Mouse (Mus musculus) inflammation-experienced regulatory T-cells, adult 6 months (primary cell): ENCODE results near the gene Cdk15. TPM values are rescaled to one million over a fixed set of nuclear protein-coding genes. Genes with fewer than 3 reads are reported as not detected.

ENCODE experiments used
- ATAC-seq: one replicate; pipeline ENCODE4 v1.8.0; 2017
- polyA plus RNA-seq, 3 experiments: library from polyadenylated mRNA; unstranded; fragments of 100-300 nt; shearing (Covaris generic); gene quantifications; one replicate each; pipeline ENCODE4 v1.2.1; 2017

Gene Cdk15
- polyA plus RNA-seq: not detected

- ATAC-seq: no peak
Measured at GRCm38 (mm10) chr1:59256751-59257231, at the start of gene Cdk15. Cdk15 (plus strand) TSS chr1:59256906.

- ATAC-seq: no peak
Measured at GRCm38 (mm10) chr1:59208331-59208730, 48.4 kb upstream of the Cdk15 start.

DNA sequence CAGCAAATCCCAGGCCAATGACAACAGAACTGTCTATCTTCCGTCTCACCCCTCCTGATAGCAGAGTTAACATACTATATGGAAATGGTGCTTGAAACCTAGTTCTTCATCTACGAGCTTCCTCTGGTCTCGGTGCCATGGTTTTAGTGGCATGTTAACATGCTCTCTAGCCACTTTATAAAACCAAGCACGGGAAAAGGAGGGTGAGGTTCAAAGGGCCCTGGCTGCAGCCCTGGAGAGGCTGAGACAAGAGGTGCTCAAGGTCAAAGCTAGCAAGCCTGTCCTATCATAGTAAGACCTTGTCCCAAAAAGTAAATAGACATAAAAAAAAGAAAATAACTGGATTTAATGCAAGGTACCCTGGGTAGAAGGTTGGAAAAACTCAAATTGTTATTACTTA, 45.1 kb upstream of the Cdk15 start:
- no peak for ATAC-seq

DNA sequence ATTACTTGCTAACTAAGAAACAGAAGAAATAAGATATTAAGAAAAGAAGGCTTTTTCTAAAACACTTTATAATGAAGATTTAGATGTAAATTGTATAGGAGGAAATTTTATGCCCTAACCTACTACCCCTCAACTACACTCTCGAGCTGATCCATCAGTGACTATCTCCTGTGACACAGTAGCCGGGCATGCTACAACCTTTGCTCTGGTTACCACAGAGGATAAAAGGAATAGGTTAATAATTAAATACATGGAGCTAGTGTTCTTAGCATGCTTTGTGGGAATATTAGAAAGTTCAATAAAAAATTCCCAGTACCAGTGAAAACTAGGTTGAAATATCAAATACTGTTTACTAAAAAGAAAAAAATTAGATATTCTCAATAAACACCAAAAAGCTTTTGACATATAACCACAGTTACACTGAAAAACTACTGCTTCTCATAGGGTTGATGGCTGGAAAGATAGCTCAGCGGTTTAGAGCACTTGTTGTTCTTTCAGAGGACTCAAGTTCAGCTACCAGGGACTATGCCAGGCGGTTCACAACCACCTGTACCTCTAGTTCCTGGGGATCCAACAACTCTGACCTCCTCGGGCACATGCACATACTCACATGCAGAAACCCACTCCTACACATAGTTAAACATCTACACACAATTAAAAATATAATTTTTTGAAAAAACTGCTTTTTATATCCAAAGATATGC, 44.5 kb upstream of the Cdk15 start:
- no peak for ATAC-seq

DNA sequence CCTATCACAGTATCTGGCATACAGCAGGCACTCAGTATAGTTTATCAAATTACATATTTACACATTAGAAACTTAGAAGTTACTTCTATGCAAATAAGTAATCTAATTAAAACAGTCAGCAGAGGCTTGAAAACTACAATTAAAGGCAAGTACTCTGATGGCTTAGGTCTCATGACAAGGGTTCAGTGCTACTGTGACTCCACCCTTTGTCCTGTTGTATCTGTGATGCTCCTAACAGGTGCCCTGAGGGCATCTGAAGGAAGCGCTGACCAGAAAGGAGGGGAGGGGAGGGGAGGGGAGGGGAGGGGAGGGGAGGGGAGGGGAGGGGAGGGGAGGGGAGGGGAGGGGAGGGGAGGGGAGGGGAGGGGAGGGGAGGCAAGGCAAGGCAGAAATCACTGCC, 43.8 kb upstream of the Cdk15 start:
- ATAC-seq: no peak

DNA sequence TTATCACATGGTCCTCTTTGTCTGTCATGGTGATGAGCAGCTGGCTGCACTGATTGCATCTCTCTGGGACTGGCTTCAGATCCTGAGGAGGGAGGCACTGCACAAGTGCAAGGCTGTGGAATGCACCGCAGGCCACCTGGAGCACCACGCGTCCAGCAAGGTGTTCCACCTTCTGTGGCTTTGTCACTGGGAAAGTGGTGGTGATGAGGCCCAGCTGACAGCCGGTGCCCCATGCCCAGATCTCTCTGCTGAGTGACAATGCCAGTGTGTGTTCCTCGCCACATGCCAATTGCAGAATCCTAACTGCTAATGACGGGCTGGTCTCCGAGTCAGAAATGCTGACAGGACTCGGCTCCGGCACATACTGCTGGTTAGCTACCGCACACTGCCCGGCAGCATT, 41.3 kb upstream of the Cdk15 start:
- ATAC-seq: no peak

GRCm38 (mm10) chr1:59220371-59220770, 36.3 kb upstream of the Cdk15 start:
- ATAC-seq: no peak

GRCm38 (mm10) chr1:59221591-59221990, 35.1 kb upstream of the Cdk15 start:
- no peak for ATAC-seq

- ATAC-seq: no peak
Measured at GRCm38 (mm10) chr1:59222101-59222825, 34.4 kb upstream of the Cdk15 start.

DNA sequence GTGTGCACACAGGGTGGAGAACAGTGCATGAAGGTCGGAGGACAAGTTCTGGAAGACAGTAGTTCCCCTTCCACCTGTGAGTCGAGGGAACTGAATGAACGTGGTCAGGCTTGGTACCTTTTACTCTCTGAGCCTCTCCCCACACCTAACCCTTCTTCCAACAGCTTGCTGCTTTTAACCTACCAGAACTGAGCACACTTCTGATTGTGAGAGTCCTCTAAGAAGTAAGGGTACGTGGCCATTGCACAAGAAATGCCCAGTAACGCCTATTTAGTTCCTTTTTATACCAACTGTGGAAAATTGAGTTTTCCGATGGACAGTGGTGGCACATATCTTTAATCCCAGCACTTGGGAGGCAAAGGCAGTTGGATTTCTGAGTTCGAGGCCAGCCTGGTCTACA, 28.2 kb upstream of the Cdk15 start:
- no peak for ATAC-seq

- ATAC-seq: no peak
Measured at GRCm38 (mm10) chr1:59229187-59229586, 27.5 kb upstream of the Cdk15 start.

DNA sequence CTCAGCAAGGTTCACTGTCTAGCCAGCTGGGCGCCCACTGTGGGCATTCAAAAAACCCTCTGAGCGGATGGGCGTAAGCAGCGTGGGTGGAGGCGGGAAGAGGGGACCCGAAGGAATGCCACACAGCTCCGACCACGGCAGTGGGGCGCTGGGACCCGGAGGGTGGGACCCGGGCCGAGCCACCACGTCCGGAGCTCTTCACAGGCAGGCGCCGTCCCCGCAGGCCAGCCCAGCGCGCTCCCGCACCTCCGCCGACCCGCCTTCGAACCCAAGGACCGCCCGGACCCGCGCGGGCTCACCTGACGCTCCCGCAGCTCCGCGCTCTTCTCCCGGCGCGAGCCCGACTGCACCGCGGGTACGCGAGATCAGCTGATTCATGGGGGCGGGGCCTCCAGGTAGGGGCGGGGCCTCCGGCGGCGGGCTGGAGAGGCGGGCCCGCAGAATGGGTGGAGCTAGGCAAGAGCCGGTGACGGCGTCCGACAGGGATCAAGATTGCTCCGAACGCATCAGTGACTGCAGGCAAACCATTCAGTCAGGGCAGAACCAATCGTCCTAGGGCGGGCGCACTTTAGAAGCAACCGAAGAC, 19.8 kb upstream of the Cdk15 start, which contains the start of gene Als2:
Als2 (minus strand) TSS at position 376 of the 586 bp plus-strand sequence.
- peak; percentile 90 for ATAC-seq

DNA sequence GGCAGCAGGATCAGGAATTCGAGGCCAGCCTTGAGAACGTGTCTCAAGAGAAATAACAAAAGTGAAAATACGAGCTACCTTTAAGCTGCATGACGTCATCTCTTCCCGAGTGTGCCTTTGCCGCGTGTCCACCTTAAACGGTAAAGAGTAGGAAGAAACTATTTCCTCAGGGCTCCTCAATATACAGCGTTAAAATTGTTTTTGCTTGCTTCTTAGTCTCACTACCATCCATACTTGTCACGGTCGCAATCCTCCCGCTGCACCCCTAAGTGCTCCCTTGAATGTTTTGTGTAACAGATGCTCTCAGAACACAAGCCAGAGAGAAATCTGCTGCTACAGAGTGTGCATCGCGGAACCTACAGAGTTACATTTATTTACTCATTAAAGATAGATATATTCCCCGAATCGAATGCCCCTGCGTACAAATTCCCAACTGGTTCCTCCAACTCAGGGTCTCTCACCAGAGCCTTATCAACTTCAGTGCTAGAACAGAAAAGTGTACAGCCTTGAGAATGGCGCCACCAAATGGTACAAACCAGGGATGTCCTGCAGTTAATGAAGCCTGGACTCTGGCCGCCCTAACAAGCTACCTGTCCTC, 19.0 kb upstream of the Cdk15 start:
- ATAC-seq: peak; percentile 54

DNA sequence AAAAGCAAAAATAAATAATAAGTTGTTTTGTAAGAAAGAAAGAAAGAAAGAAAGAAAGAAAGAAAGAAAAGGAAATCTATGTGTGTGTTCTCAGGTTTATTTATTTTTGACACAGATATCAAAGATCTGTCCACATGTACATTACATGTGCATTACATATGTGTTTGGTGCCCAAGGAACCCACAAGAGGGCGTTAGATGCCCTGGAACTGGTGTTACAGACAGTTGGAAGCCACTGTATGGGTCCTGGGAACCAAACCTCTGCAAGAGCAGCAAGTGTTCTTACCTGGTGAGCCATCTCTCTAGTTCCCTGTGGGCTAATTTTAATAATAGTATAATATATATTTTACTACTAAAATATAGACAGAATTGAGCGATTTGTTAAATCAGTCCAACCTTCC, 12.9 kb upstream of the Cdk15 start:
- ATAC-seq: no peak

DNA sequence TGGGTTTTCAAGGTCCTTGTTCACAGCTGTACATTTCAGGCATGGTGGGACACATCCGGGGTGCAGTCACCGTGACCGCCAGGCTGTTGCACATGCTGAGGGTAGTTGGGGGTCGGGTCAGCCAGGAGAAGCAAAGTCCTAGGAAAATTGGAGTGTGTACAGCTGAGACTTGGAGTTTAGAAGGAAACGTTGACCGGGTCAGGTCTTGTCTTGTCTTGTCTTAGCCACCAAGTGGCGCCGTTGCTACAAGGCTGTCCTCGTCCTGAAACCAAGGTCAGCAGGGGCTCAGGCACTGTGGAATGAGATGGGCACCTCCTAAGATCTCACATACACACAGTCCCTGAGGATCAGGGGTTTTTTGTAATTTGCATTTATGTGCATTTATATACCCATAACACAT, 9.1 kb upstream of the Cdk15 start:
- ATAC-seq: no peak

- ATAC-seq: no peak
Measured at GRCm38 (mm10) chr1:59252762-59253161, 3.9 kb upstream of the Cdk15 start.

DNA sequence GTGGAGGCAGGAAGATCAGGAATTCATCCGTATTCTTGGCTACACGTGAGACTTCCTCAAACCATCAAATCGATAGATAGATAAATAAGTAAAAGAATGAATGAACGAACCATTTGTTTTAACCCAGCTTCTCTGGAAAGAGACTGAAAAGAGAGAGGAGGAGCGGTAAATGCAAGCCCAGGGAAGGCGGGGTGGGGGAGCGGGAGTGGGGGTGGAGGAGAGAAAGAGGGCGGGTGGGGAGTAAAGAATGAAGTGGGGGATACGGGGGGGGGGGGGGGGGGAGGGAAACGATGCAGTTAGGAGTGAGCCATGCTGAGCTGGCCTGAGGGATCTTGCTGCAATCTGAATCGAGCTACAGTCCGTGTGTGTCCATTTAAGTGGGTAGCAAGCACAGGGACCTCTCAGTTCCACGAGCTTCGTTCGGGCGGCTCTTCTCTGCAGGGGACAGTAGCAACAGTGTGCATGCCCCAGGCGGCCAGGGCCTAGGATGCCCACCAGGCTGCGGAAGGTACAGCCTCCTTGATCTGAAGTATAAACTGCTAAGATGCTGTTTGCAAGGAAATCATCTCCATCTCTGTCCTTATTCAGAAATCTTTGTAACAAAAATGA, 3.3 kb upstream of the Cdk15 start:
- ATAC-seq: no peak

DNA sequence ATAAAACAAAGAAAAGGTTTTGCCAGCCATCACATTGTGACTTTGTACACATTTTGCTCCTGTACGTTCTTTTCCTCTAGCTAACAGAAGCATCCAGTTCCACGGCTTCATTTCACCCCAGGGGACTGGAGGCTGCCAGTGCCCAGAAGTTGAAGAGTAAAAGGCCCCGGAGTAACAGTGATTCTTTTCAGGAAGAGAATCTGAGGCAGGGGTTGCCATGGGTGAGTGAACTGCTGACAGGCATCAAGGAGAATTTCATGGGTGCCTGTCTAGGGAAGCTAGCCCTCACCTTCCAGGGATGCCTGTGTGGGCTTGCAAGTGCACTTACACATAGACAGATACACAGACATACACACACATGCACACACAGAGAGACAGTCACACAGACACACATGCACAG, 1.0 kb downstream of the Cdk15 start:
- no peak for ATAC-seq

GRCm38 (mm10) chr1:59268931-59269330, 12.2 kb downstream of the Cdk15 start:
- ATAC-seq: no peak

DNA sequence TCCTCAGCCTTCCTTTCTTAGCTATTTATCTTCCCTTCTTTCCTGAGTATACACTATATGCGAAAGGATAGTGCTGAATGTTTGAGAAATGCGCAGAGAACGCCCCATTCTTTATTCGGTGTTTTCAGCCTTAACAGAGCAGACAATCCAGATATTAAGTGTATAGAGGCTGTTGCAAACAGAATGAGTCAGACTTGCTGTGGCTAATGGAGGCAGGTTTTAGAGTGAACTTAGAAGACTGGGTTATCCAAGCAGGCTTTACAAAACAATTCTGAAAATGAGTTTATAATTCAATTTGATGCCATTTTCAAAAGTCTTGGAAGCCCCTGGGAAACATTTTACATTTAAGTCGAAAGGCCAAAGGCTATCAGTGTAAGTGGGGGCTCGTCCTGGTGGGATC, 12.8 kb downstream of the Cdk15 start:
- no peak for ATAC-seq

DNA sequence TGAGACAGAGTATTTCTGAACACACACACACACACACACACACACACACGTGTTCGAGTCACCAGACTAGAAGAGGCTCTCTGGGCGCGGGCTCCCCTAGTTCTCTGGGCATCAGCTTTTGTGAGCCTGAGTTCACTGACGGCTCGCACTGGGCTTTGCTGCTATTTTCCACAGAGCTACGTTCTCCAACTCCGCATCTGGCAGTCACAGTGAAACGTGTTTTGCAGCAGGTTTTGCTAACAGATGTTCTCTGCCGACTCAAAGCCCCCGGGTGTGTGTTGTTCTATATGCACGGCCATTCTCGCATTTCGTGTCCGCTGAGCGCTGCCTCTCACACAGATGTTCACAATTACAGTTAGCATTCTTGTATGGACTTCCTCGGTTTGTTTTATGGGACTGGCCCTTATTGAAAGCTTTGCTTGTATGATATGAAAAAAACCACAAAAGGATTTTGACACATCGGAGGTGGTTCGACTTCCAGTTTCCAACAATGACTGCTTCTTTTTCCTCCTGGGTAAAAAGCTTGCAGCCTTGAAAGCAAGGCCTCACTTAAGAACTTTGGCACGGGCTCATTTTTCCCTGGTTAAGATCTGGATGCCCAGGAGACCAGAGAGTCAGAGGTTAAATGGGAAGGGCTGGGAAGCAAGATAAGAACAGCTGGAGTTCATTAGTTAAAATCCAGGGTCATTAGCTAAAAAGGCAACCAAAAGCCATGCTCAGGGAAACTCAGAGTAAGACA, 13.4 kb downstream of the Cdk15 start:
- no peak for ATAC-seq

GRCm38 (mm10) chr1:59272189-59272588, 15.5 kb downstream of the Cdk15 start:
- no peak for ATAC-seq
